Mouse (Mus musculus): ENCODE results near the gene Tspan17. TPM values are rescaled to one million over a fixed set of nuclear protein-coding genes. Genes with fewer than 3 reads are reported as not detected.

Tspan17 gene
- polyA plus RNA-seq, 1 experiment from 2014 or later, result 5.7 TPM

DNA sequence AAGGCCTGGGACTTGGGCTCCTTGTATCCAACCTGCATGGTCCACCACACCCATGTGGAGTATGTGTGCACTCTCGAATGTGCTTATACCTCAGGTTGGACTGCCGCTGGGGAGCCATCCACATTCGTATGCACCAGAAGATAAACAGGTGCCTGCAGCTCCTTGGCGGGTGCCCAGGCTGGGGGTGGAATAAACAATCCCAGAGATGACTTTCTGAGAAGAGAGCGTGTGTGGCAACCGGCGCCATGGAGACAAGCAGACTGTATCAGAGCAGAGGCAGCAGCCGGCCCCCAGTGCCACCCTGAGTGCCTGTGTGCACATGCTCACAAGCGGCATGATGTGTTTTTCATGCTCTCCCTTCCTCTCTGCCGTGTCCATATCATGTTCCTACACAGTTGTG is 36.5 kb upstream of the Tspan17 start:
- H3K27me3 ChIP-seq (ENCODE audit: control insufficient read depth, insufficient read depth, low read length), result peaks cover 61% of the 10 kb centered on the region
- no peak overlapping the region for H3K9ac ChIP-seq (ENCODE audit: low read length)
- no peak overlapping the region for H3K4me3 ChIP-seq (ENCODE audit: low read length)
- peaks cover 5% of the 10 kb centered on the region for H3K4me1 ChIP-seq (ENCODE audit: control insufficient read depth, insufficient read depth, low read length)
- H3K4me2 ChIP-seq (ENCODE audit: low read depth, low read length), result no peak overlapping the region
- WGBS, result 51% methylated on average over 10 of the region's 10 CpGs
- no peaks in the 10 kb centered on the region for H3K36me3 ChIP-seq (ENCODE audit: control insufficient read depth, insufficient read depth)
- ATAC-seq (replicated peaks; ENCODE audit: extremely low read depth, insufficient read depth, low FRiP score), result no peak
- no peaks in the 10 kb centered on the region for H3K9me3 ChIP-seq (replicated peaks; ENCODE audit: control insufficient read depth, low read length)
- H3K27ac ChIP-seq (ENCODE audit: low read length), result no peak overlapping the region

DNA sequence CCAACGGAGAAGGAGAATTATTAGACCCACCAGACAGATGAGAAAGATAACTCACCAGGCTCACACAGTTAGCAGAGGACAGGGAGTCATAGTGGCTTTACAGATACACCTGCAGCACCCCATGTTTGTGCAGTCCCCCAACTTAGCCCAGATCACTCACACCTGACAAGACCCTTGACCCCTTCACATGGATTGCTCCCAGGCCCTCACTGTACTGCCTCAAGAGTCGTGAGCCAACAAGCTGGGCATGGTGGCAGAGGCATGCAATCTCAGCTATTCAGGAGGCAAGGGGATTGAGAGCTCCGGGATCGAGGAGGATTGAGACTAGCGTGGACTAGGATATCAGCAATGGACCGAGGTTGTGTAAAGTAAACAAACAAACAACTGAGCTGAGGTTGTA is 35.4 kb upstream of the Tspan17 start:
- Histone ChIP-seq H3K9ac (ENCODE audit: low read length) (no peak overlapping the region), H3K27ac (ENCODE audit: low read length) (no peak overlapping the region), H3K9me3 (replicated peaks; ENCODE audit: control insufficient read depth, low read length) (no peaks in the 10 kb centered on the region), H3K36me3 (ENCODE audit: control insufficient read depth, insufficient read depth) (no peaks in the 10 kb centered on the region), H3K4me2 (ENCODE audit: low read depth, low read length) (no peak overlapping the region), H3K4me3 (ENCODE audit: low read length) (no peak overlapping the region), H3K4me1 (ENCODE audit: control insufficient read depth, insufficient read depth, low read length) (peaks cover 6% of the 10 kb centered on the region), H3K27me3 (ENCODE audit: control insufficient read depth, insufficient read depth, low read length) (peaks cover 54% of the 10 kb centered on the region)
- no peak for ATAC-seq (replicated peaks; ENCODE audit: extremely low read depth, insufficient read depth, low FRiP score)
- 51% methylated on average over 6 of the region's 6 CpGs for WGBS

DNA sequence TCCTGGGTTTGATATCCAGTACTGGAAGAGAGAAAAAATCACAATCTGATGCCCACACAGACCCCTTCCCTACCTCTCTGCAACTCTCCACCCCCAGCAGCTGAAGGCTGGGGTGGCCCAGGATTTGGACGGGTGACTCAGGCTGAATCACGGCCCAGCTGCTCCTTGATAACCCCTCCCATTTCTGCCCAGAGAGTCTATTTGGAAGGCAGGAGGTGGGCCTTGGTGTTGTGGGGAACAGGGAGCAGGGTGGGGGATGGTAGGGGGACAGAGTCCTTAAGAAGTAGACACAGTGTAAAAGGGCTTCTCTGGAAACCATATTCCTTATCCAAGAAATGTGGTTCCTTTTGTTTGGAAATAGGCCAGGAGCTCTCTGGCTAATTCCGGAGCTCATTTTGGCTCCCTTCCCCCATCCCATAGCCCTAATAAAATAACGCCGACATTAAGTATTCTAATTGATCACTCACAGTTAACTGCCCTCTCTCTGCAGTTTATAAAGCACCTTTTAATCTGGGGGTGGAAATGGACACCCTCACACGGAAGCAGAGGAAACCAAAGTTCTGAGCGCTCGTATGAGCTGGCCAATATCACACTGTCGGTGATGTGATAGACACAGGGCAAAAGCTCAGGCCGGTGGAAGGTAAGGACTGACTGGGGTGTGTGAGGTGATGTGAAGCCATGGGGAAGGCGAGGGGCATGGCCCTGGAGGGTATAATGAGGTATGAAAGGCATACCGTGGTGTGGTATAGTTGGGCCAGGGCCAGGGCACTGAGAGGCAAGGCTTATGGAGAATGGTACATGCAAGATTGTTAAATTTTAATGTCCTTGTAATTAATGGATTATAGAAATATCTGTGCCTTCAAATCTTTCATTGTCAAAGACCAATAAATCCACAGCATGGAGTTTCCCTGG is 34.8 kb upstream of the Tspan17 start:
- Histone ChIP-seq H3K27ac (ENCODE audit: low read length) (no peak overlapping the region), H3K27me3 (ENCODE audit: control insufficient read depth, insufficient read depth, low read length) (peaks cover 54% of the 10 kb centered on the region), H3K4me3 (ENCODE audit: low read length) (no peak overlapping the region), H3K4me2 (ENCODE audit: low read depth, low read length) (no peak overlapping the region), H3K4me1 (ENCODE audit: control insufficient read depth, insufficient read depth, low read length) (peaks cover 8% of the 10 kb centered on the region), H3K36me3 (ENCODE audit: control insufficient read depth, insufficient read depth) (no peaks in the 10 kb centered on the region), H3K9me3 (replicated peaks; ENCODE audit: control insufficient read depth, low read length) (no peaks in the 10 kb centered on the region), H3K9ac (ENCODE audit: low read length) (no peak overlapping the region)
- 30% methylated on average over 12 of the region's 12 CpGs for WGBS
- ATAC-seq (replicated peaks; ENCODE audit: extremely low read depth, insufficient read depth, low FRiP score), result no peak

DNA sequence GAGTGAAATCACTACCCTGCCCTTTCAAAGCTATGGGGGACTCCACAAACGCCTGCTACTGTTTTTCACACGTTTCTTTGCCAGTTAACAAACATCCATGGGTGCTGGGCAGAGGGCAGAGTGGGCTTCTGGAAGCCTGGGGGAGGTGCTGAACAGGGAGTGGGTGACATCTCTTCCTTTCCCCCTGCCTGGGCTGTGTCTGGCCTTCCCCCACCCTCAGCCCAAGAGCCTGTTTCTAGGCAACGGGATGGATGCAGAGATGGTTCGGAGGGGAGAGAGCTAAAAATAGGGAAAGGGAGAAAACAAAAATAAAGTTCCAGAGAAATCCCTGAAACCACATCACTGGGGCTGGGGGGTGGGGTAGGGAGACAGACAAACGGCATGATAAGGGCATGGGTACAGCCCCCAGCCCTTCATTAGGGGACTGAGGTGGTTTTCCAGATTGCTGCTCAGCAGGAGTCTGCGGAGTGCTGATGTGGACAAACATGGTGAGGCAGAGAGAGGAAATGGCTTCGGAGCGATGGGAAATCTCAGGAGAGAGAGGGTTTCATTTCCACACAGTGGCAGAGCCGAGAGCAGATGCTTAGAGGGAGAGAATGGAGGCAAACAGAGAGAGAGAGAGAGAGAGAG is 33.9 kb upstream of the Tspan17 start:
- Histone ChIP-seq H3K4me2 (ENCODE audit: low read depth, low read length) (no peak overlapping the region), H3K9me3 (replicated peaks; ENCODE audit: control insufficient read depth, low read length) (no peaks in the 10 kb centered on the region), H3K9ac (ENCODE audit: low read length) (no peak overlapping the region), H3K27me3 (ENCODE audit: control insufficient read depth, insufficient read depth, low read length) (peaks cover 54% of the 10 kb centered on the region), H3K4me3 (ENCODE audit: low read length) (no peak overlapping the region), H3K36me3 (ENCODE audit: control insufficient read depth, insufficient read depth) (no peaks in the 10 kb centered on the region), H3K4me1 (ENCODE audit: control insufficient read depth, insufficient read depth, low read length) (peaks cover 3% of the 10 kb centered on the region; the same call in 1 of the 2 replicates), H3K27ac (ENCODE audit: low read length) (no peak overlapping the region)
- ATAC-seq (replicated peaks; ENCODE audit: extremely low read depth, insufficient read depth, low FRiP score), result no peak
- 7% methylated on average over 9 of the region's 9 CpGs for WGBS

DNA sequence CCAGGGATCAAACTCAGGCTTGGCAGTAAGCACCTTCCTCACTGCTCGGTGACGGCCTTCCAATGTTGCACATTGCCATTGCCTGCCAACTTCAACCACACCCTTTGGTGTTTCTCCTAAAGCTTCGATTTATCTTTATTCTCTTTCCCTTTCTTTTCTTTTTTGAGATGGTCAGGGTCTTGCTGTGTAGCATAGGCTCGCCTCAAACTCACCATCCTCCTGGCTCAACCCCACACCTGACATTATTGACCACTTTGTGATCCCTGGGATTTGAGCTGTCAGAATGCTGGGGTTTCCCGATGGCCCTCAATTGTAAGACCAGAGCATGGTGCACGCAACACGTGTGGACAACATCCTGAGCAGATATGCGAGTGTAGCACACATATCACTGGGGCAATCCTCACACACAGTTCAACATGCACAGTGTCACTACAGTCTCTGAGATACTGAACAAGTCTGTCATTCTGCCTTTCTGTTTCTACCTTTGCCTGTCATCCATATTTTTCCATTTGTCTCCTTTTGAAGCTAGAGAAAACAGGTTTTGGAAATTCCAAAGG is 32.9 kb upstream of the Tspan17 start:
- no peak for ATAC-seq (replicated peaks; ENCODE audit: extremely low read depth, insufficient read depth, low FRiP score)
- WGBS, result 82% methylated on average over 8 of the region's 8 CpGs
- no peak overlapping the region for H3K4me2 ChIP-seq (ENCODE audit: low read depth, low read length)
- peaks cover 53% of the 10 kb centered on the region for H3K27me3 ChIP-seq (ENCODE audit: control insufficient read depth, insufficient read depth, low read length)
- no peaks in the 10 kb centered on the region for H3K9me3 ChIP-seq (replicated peaks; ENCODE audit: control insufficient read depth, low read length)
- H3K27ac ChIP-seq (ENCODE audit: low read length), result no peak overlapping the region
- H3K36me3 ChIP-seq (ENCODE audit: control insufficient read depth, insufficient read depth), result no peaks in the 10 kb centered on the region
- H3K4me3 ChIP-seq (ENCODE audit: low read length), result no peak overlapping the region
- no peak overlapping the region for H3K9ac ChIP-seq (ENCODE audit: low read length)
- H3K4me1 ChIP-seq (ENCODE audit: control insufficient read depth, insufficient read depth, low read length), result peaks cover 3% of the 10 kb centered on the region; the same call in 1 of the 2 replicates

DNA sequence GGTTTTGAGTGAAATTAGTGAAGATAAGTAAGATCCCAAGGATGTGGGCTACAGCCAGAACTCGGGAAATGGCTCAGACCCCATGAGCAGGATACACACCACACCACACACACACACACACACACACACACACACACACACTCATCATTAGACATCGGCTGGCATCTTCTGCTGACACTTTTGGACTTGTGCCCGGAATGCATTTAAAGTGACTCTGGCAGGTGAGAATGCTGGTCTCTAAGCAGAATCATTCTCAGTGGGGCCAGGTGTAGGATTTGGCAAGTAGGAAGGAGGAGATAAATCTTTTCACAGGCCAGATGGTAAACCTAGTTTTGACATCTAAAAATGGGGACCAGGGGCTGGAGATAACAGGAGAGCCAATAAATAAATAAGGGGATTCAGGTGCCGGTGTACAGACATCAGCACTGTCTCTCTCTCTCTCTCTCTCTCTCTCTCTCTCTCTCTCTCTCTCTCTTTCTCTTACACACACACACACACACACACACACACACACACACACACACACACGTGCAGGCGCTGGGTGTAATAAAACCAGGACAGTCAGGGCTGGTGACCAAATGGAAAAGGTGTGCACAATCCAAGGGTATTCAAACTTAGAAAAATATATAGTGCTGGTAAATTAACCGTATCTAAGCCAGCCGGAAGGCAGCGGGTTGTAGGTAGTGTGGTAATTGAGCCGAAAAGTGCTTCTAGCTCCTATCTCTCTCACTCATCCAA is 31.9 kb upstream of the Tspan17 start:
- Histone ChIP-seq H3K36me3 (ENCODE audit: control insufficient read depth, insufficient read depth) (no peaks in the 10 kb centered on the region), H3K9ac (ENCODE audit: low read length) (no peak overlapping the region), H3K9me3 (replicated peaks; ENCODE audit: control insufficient read depth, low read length) (no peaks in the 10 kb centered on the region), H3K27ac (ENCODE audit: low read length) (no peak overlapping the region), H3K4me3 (ENCODE audit: low read length) (0 out of 2 replicates have a peak overlapping the region, but pooled peaks have one; percentile 42), H3K4me2 (ENCODE audit: low read depth, low read length) (peak overlapping the region; percentile 62), H3K4me1 (ENCODE audit: control insufficient read depth, insufficient read depth, low read length) (peaks cover 3% of the 10 kb centered on the region; the same call in 1 of the 2 replicates), H3K27me3 (ENCODE audit: control insufficient read depth, insufficient read depth, low read length) (peaks cover 52% of the 10 kb centered on the region)
- WGBS, result 46% methylated on average over 10 of the region's 10 CpGs
- ATAC-seq (replicated peaks; ENCODE audit: extremely low read depth, insufficient read depth, low FRiP score), result no peak

DNA sequence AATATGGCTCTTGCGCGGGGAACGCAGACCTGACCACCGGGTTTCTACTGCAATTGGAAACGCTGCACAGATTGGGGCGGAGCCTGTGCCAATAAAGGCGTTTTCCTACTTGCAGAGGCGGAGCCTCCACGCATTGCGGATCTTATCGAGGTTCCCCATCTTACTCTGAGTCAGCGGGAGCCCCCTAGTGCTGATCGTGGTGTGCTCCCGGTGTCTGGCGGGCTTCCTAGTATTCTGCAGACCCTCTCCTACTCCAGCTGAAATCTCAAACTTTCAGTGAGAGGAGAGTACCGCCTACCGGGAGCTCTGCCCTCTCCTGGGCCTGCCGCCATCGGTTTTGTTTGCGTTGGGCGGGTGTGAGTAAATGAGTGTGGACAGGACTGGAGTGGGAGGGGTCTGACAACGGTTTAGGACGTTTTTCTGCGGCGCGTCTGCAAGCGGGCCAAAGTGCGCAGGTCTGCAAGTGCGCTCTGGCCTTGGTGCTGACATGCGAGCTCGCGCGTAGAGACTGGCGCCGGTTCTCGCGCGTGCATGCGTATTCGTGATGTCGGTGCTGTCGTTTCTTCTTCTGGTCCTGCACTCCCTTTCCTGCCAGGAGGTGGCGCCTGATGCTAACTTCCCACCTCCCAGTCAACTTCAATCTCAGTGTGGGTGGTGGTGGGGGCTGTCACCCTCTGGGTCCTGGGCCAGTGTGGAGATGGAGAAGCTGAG is 31.0 kb upstream of the Tspan17 start:
- H3K27me3 ChIP-seq (ENCODE audit: control insufficient read depth, insufficient read depth, low read length), result peaks cover 58% of the 10 kb centered on the region
- H3K36me3 ChIP-seq (ENCODE audit: control insufficient read depth, insufficient read depth), result no peaks in the 10 kb centered on the region
- ATAC-seq (replicated peaks; ENCODE audit: extremely low read depth, insufficient read depth, low FRiP score), result peak; percentile 76
- H3K4me3 ChIP-seq (ENCODE audit: low read length), result peak overlapping the region; percentile 42
- WGBS, result under 1% methylated on average over 43 of the region's 43 CpGs
- no peak overlapping the region for H3K9ac ChIP-seq (ENCODE audit: low read length)
- peak overlapping the region; percentile 62 for H3K4me2 ChIP-seq (ENCODE audit: low read depth, low read length)
- no peak overlapping the region for H3K27ac ChIP-seq (ENCODE audit: low read length)
- H3K9me3 ChIP-seq (replicated peaks; ENCODE audit: control insufficient read depth, low read length), result no peaks in the 10 kb centered on the region
- peaks cover 3% of the 10 kb centered on the region; the same call in 1 of the 2 replicates for H3K4me1 ChIP-seq (ENCODE audit: control insufficient read depth, insufficient read depth, low read length)

DNA sequence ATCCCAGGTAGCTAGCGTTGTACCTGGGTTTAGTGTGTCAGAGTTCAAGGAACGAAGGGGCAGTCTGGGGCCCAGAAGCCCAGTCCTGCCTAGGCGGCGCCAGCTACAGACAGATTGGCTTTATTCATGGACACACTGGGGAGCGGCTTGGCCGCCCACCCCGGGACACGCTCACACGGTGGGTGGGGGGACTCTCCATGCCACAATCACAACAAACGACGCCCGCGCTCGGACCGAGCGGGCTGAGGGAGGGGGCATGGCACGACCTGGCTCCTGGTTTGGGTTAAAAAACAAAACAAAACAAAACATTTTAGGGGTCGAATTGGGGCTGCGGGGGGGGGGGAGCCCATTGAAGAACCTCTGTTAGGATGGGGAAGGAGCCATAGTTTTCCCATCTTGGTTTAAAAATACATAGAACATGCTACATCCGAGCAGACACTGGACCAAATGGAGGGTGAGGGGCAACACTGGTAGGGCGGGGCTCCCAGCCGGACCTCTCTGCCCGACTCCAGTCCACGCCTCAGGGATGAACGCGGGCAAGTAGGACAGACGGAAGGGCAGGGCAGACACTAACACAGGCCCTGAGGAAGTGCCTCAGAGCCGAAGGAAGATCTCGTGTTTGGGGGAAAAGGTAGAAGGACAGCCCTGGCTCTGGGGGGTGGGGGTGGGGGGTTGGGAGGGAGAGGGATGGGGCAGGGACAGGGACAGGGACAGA is 30.3 kb upstream of the Tspan17 start:
- H3K27ac ChIP-seq (ENCODE audit: low read length), result no peak overlapping the region
- H3K9ac ChIP-seq (ENCODE audit: low read length), result no peak overlapping the region
- peak overlapping the region; percentile 19; the same call in 1 of the 2 replicates for H3K4me2 ChIP-seq (ENCODE audit: low read depth, low read length)
- 2% methylated on average over 29 of the region's 29 CpGs for WGBS
- no peaks in the 10 kb centered on the region for H3K36me3 ChIP-seq (ENCODE audit: control insufficient read depth, insufficient read depth)
- 0 out of 2 replicates have a peak, but pooled peaks have one; percentile 21 for ATAC-seq (replicated peaks; ENCODE audit: extremely low read depth, insufficient read depth, low FRiP score)
- H3K27me3 ChIP-seq (ENCODE audit: control insufficient read depth, insufficient read depth, low read length), result peaks cover 65% of the 10 kb centered on the region
- no peak overlapping the region for H3K4me3 ChIP-seq (ENCODE audit: low read length)
- H3K4me1 ChIP-seq (ENCODE audit: control insufficient read depth, insufficient read depth, low read length), result peaks cover 3% of the 10 kb centered on the region; the same call in 1 of the 2 replicates
- H3K9me3 ChIP-seq (replicated peaks; ENCODE audit: control insufficient read depth, low read length), result no peaks in the 10 kb centered on the region

Data from heart, embryonic 16.5 days (tissue).